Comparison of ENCODE assay signal across 26 mouse cellular contexts in genomic region chr11:97191915-97192620, GRCm38 (mm10). TPM values are rescaled to one million over a fixed set of nuclear protein-coding genes. Genes with fewer than 3 reads are reported as not detected.
DNase-seq lines count a peak whose midpoint lies in the region; TF ChIP-seq lines count a peak whose summit lies in the region.
"Had no signal": no experiment of that assay in that cellular context is flagged by ENCODE, and none has a peak within 500 bp of the region (broad histone marks: within the 10 kb centered on the region; RNA-seq: fewer than 3 reads in every experiment).

No protein-coding gene starts in this region.

- TF ChIP-seq CTCF in C2C12 (IDR thresholded peaks at IDR 0.05; ENCODE audit: control insufficient read depth, insufficient read depth, insufficient read length) (no peak), MEL (IDR thresholded peaks at IDR 0.05 in 2 of 3, conservative IDR thresholded peaks at IDR 0.05 in 1 of 3; ENCODE audit: control insufficient read depth in 1 of 3, insufficient read depth in 1 of 3, low read depth in 2 of 3, low read length in 3 of 3, poor library complexity in 1 of 3, severe bottlenecking in 1 of 3) (no peak)

- no peak for TF ChIP-seq POLR2A in MEL (IDR thresholded peaks at IDR 0.05; ENCODE audit: control insufficient read depth in 1 of 2, insufficient read depth in 1 of 2, low read depth in 1 of 2, low read length in 2 of 2, poor library complexity in 1 of 2)

- H3K27me3 ChIP-seq in C2C12 (ENCODE audit: control insufficient read depth, insufficient read depth, insufficient read length) (no peaks in the 10 kb centered on the region), MEL (ENCODE audit: control insufficient read depth in 1 of 2, insufficient read depth in 2 of 2, low read length in 2 of 2) (no peaks in the 10 kb centered on the region)
- H3K27me3 ChIP-seq: forebrain, embryonic 15.5 days; heart, embryonic 12.5 days; limb, embryonic 12.5 days; liver, embryonic 15.5 days; lung, embryonic 15.5 days; midbrain, embryonic 13.5 days; stomach, embryonic 15.5 days had no signal

- H3K4me3 ChIP-seq in C2C12 (ENCODE audit: insufficient read depth, poor library complexity, severe bottlenecking) (no peak overlapping the region), MEL (ENCODE audit: control insufficient read depth in 1 of 2, insufficient read depth in 1 of 2, low read depth in 2 of 2, low read length in 2 of 2) (no peak overlapping the region)
- H3K4me3 ChIP-seq: forebrain, embryonic 15.5 days; heart, embryonic 12.5 days; limb, embryonic 12.5 days; liver, embryonic 15.5 days; lung, embryonic 15.5 days; midbrain, embryonic 13.5 days; stomach, embryonic 15.5 days had no signal

- H3K9ac ChIP-seq in MEL (ENCODE audit: control insufficient read depth, low read depth, low read length, poor library complexity, severe bottlenecking), result no peak overlapping the region
- H3K9ac ChIP-seq: forebrain, embryonic 15.5 days; heart, embryonic 12.5 days; limb, embryonic 12.5 days; liver, embryonic 15.5 days; lung, embryonic 15.5 days; midbrain, embryonic 13.5 days; stomach, embryonic 15.5 days had no signal

- H3K36me3 ChIP-seq in C2C12 (ENCODE audit: control insufficient read depth, insufficient read depth) (peaks cover 5% of the 10 kb centered on the region), MEL (ENCODE audit: control insufficient read depth in 1 of 2, insufficient read depth in 2 of 2, low read length in 2 of 2) (peaks cover 0 to 11% of the 10 kb centered on the region in 2 experiments; a peak in 2 of 4 replicates)
- H3K36me3 ChIP-seq: forebrain, embryonic 15.5 days; heart, embryonic 12.5 days; midbrain, embryonic 13.5 days; stomach, embryonic 15.5 days had no signal

- H3K9me3 ChIP-seq in MEL (replicated peaks; ENCODE audit: insufficient read depth, low read length), result no peaks in the 10 kb centered on the region
- H3K9me3 ChIP-seq: forebrain, embryonic 15.5 days; heart, embryonic 12.5 days; limb, embryonic 12.5 days; liver, embryonic 15.5 days; lung, embryonic 15.5 days; midbrain, embryonic 13.5 days; stomach, embryonic 15.5 days had no signal

- TF ChIP-seq RAD21 in MEL (IDR thresholded peaks at IDR 0.05; ENCODE audit: low read depth, low read length), result no peak

- TF ChIP-seq EP300 in MEL (IDR thresholded peaks at IDR 0.05; ENCODE audit: low read depth in 1 of 2, low read length in 2 of 2), result no peak

- H3ac ChIP-seq in C2C12 (ENCODE audit: control insufficient read depth, insufficient read length, low read depth), result no peak overlapping the region

- peaks cover 40% of the 10 kb centered on the region for H3K79me2 ChIP-seq in C2C12 (ENCODE audit: control insufficient read depth, insufficient read depth)
- peaks cover 14% of the 10 kb centered on the region for H3K79me2 ChIP-seq in MEL (ENCODE audit: control insufficient read depth, insufficient read depth, low read length, poor library complexity)

- peak; percentile 94 for DNase-seq in 3T3-L1 (ENCODE audit: low read depth, low spot score)
- DNase-seq in MEL (ENCODE audit: low read depth, low spot score), result no peak
- DNase-seq in brain, adult 2 months (ENCODE audit: low read depth, low spot score), result peak; percentile 21
- no peak for DNase-seq in cerebellum, adult 8-10 months
- no peak for DNase-seq in spleen, postnatal 10 days (ENCODE audit: low spot score in 2 of 2)
- DNase-seq in c-Kit-positive CD71-positive TER-119-positive erythroid progenitor cells, embryonic 14.5 days (ENCODE audit: low spot score), result no peak
- DNase-seq: adrenal gland, adult 2 months; adrenal gland, postnatal 36 days; cerebellum, adult 9-10 months; cerebellum, postnatal 36 days; gastrocnemius, postnatal 25 days; heart, adult 11 months; heart, postnatal 14 days; kidney, adult 18-20 months; kidney, postnatal 4 days; right cerebral cortex, postnatal 14 days; thymus, postnatal 14 days had no signal

- no peak overlapping the region for H3K27ac ChIP-seq in MEL (ENCODE audit: control insufficient read depth, low read depth, low read length)
- H3K27ac ChIP-seq: forebrain, embryonic 15.5 days; kidney, postnatal 0 days; limb, embryonic 12.5 days; liver, embryonic 15.5 days; lung, embryonic 15.5 days; midbrain, embryonic 13.5 days; stomach, embryonic 15.5 days had no signal

- H3K4me1 ChIP-seq in MEL (ENCODE audit: control insufficient read depth in 1 of 2, insufficient read depth in 2 of 2, low read length in 2 of 2), result peaks cover 0 to 6% of the 10 kb centered on the region in 2 experiments; a peak in 2 of 4 replicates

- H3K79me3 ChIP-seq in C2C12 (ENCODE audit: low read depth), result peaks cover 12% of the 10 kb centered on the region

TF ChIP-seq in C2C12, 6 proteins besides CTCF, POLR2A, EP300 and RAD21:
- peak; percentile 6 for TF ChIP-seq CEBPB (IDR thresholded peaks at IDR 0.05; ENCODE audit: low read depth)
- TF ChIP-seq MYOG (IDR thresholded peaks at IDR 0.05; ENCODE audit: control insufficient read depth, extremely low read depth, insufficient read length), result no peak
- TF ChIP-seq USF1 (IDR thresholded peaks at IDR 0.05; ENCODE audit: low read depth), result peak; percentile 81
- peak; percentile 64 for TF ChIP-seq MAX (IDR thresholded peaks at IDR 0.05)

TF ChIP-seq in MEL, 35 proteins besides CTCF, POLR2A, EP300 and RAD21:
- TF ChIP-seq ELF1 (IDR thresholded peaks at IDR 0.05; ENCODE audit: low read depth, low read length), result no peak
- TF ChIP-seq KAT2A (conservative IDR thresholded peaks at IDR 0.05; ENCODE audit: low read depth, low read length), result no peak
- no peak for TF ChIP-seq BHLHE40 (IDR thresholded peaks at IDR 0.05; ENCODE audit: borderline replicate concordance, low read depth, low read length)
- TF ChIP-seq MAX (IDR thresholded peaks at IDR 0.05; ENCODE audit: low read length), result no peak
- TF ChIP-seq USF1 (IDR thresholded peaks at IDR 0.05; ENCODE audit: low read depth, low read length), result no peak
- peak; percentile 62; the same call in 1 of the 2 replicates for TF ChIP-seq ZKSCAN1 (IDR thresholded peaks at IDR 0.05; ENCODE audit: low read depth, low read length)
- no peak for TF ChIP-seq SMC3 (IDR thresholded peaks at IDR 0.05; ENCODE audit: low read depth, low read length)

RNA-seq across cellular contexts. Expression of gene Kpnb1, which starts 4.4 kb away (rescaled TPM):
- 180 TPM for polyA plus RNA-seq in C2C12 (2012; fragmentation: generic; extraction: Trizol)
- 260 and 275 TPM in 2 replicates for total RNA-seq in MEL (2012; rRNA removed)
- 100 to 1,000 TPM; 237 to 463 TPM for polyA plus RNA-seq in MEL (2012; ENCODE audit: insufficient read depth in 1 of 2, insufficient read length in 2 of 2, low read depth in 1 of 2, low replicate concordance in 2 of 2, missing spikeins in 1 of 2)

RNA-seq across cellular contexts. Expression of gene Tbkbp1, which starts 40.8 kb away (rescaled TPM):
- 0.46 TPM for polyA plus RNA-seq in C2C12 (2012; fragmentation: generic; extraction: Trizol)
- total RNA-seq in MEL (2012; rRNA removed), result 10.3 and 11.7 TPM in 2 replicates
- polyA plus RNA-seq in MEL (2012; ENCODE audit: insufficient read depth in 1 of 2, insufficient read length in 2 of 2, low read depth in 1 of 2, low replicate concordance in 2 of 2, missing spikeins in 1 of 2), result 10 to 100 TPM in 1 of 2 experiments, not detected in 1; 33.5 TPM

Comparison
In these comparisons a context has a peak if more than half of its experiments do, and no peak if none do; other contexts are left out.
1. DNase-seq: peak in 3T3-L1 (single experiment) and brain, adult 2 months (single experiment); none in MEL (single experiment), cerebellum, adult 8-10 months (single experiment), spleen, postnatal 10 days (0 of 2) and c-Kit-positive CD71-positive TER-119-positive erythroid progenitor cells, embryonic 14.5 days (single experiment).